Mouse (Mus musculus) embryonic facial prominence, embryonic 11.5 days (tissue): ENCODE measurements around the gene Gm45140. TPM values are rescaled to one million over a fixed set of nuclear protein-coding genes. Genes with fewer than 3 reads are reported as not detected.

Experiments used
- ATAC-seq: fragments of 200-750 bp; cut with Nextera tagmentation; replicated peaks from 2 replicates; pipeline ENCODE4 v1.8.0; 2017; ENCODE audit warnings: low read depth; ENCODE audit not compliant: insufficient number of reproducible peaks, low FRiP score, low TSS enrichment
- DNase-seq: peaks from one replicate; pipeline ENCODE4 v3.0.0-alpha.2; 2015; ENCODE audit warnings: low spot score
- H3K27ac ChIP-seq: fragments of 300-500 bp; sonication (generic); replicated peaks from 2 replicates; pipeline ENCODE4 v1.5.1; 2014; ENCODE audit warnings: mild to moderate bottlenecking, low read depth, low read length, control low read depth
- H3K27me3 ChIP-seq: fragments of 300-500 bp; sonication (generic); 2 replicates; pipeline ENCODE4 v1.6.1; 2014; ENCODE audit warnings: mild to moderate bottlenecking, low read length, moderate library complexity, mixed read lengths; ENCODE audit not compliant: control insufficient read depth, insufficient read depth
- H3K36me3 ChIP-seq: fragments of 300-500 bp; sonication (generic); replicated peaks from 2 replicates; pipeline ENCODE4 v1.6.1; 2014; ENCODE audit warnings: low read depth, mild to moderate bottlenecking, low read length, moderate library complexity, mixed read lengths; ENCODE audit not compliant: control insufficient read depth, insufficient read depth
- H3K4me1 ChIP-seq: fragments of 300-500 bp; sonication (generic); 2 replicates; pipeline ENCODE4 v1.6.1; 2014; ENCODE audit warnings: low read length, mixed read lengths; ENCODE audit not compliant: control insufficient read depth, insufficient read depth
- H3K4me2 ChIP-seq: fragments of 300-500 bp; sonication (generic); 2 replicates; pipeline ENCODE4 v1.6.1; 2014; ENCODE audit warnings: low read depth, mild to moderate bottlenecking, control low read depth, low read length, moderate library complexity
- H3K4me3 ChIP-seq: fragments of 300-500 bp; sonication (generic); 2 replicates; pipeline ENCODE4 v1.5.1; 2014; ENCODE audit warnings: low read depth, low read length, control low read depth
- H3K9ac ChIP-seq: fragments of 300-500 bp; sonication (generic); replicated peaks from 2 replicates; pipeline ENCODE4 v1.6.1; 2014; ENCODE audit warnings: mild to moderate bottlenecking, control low read depth, low read length
- H3K9me3 ChIP-seq: fragments of 300-500 bp; sonication (generic); replicated peaks from 2 replicates; pipeline ENCODE4 v1.6.1; 2016; ENCODE audit warnings: mild to moderate bottlenecking, low read length, inconsistent platforms, mixed read lengths; ENCODE audit not compliant: control insufficient read depth
- WGBS: fragments of 180-500 bp; shearing (Covaris S2); extraction: QIAGEN DNeasy Blood & Tissue Kit; methylation state at CpG from one replicate; pipeline ENCODE4 v1.1.7; 2014; 5-methylcytosine and 5-hydroxymethylcytosine counted together
- polyA plus RNA-seq: library from polyadenylated mRNA; unstranded; fragments of >200 nt; fragmentation: Nextera tagmentation; extraction: Ambion mirVana; gene quantifications from 2 replicates; pipeline ENCODE4 v1.2.1, GENCODE M21; 2014

The Gm45140 gene
- polyA plus RNA-seq, 1 experiment from 2014 or later: 3.2 TPM

DNA sequence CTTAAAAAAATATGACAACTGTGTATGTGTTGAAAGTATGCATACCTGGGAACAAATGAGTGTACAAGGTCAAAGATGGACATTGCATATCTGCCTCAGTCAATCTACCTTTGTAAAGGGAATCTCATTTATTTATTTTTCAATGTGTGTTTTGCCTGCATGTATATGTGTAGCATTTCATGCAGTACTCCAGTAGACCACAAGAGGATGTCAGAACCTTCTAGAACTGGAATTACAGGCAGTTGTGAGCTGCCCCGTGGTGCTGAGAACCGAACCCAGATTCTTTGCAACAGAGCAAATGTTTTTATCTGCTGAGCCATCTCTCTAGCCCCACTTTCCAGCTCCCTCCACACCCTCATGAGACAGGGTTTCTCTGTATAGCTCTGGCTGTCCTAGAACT lies 38.4 kb upstream of the Gm45140 start:
- Histone ChIP-seq H3K4me2 (no peak overlapping the region), H3K9me3 (no peaks in the 10 kb centered on the region), H3K27ac (no peak overlapping the region), H3K4me3 (no peak overlapping the region), H3K9ac (no peak overlapping the region), H3K4me1 (no peaks in the 10 kb centered on the region), H3K27me3 (no peaks in the 10 kb centered on the region), H3K36me3 (no peaks in the 10 kb centered on the region)
- DNase-seq (no peak), ATAC-seq (no peak)
- 88% methylated on average over 2 of the region's 2 CpGs for WGBS

DNA sequence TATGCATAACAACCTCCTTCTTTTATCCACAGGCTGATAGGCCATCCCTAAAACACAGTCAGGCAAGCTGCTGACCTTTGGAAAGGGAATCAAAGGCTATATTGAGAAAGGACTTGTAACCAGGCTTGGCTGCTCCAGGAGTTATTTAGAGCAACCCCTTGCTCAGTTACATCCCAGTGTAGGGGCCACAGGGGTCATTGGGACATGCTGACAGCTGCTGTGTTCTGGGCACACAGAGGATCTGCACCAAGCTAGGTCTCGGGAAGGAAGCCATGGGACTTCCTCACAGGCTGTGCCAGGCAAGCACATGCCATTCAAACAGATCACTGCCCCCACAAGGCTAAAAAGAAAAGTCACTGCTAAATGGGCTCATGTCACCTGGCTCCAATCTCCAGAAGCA lies 37.5 kb upstream of the Gm45140 start:
- H3K27me3 ChIP-seq: no peaks in the 10 kb centered on the region
- H3K4me2 ChIP-seq: no peak overlapping the region
- no peak overlapping the region for H3K9ac ChIP-seq
- H3K4me3 ChIP-seq: no peak overlapping the region
- no peak overlapping the region for H3K27ac ChIP-seq
- no peaks in the 10 kb centered on the region for H3K4me1 ChIP-seq
- H3K9me3 ChIP-seq: no peaks in the 10 kb centered on the region
- no peak for ATAC-seq
- no peak for DNase-seq
- WGBS: 36% methylated on average over 1 of the region's 1 CpGs
- H3K36me3 ChIP-seq: no peaks in the 10 kb centered on the region

DNA sequence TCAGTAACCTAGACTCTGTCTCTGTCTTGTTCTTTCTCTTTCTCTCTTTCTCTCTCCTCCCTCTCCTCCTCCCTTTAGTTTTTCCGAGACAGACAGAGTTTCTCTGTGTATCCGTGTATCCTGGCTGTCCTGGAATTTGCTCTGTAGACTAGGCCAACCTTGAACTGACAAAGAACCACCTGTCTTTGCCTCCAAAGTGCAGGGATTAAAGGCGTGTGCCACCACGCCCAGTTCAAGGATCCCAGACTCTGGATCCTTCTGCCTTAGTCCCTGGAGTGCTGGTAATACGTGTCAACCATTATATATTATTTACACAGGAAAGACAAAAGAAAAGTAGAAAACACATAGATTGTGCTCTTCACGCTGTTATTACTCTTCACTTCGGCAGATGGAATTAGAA lies 35.6 kb upstream of the Gm45140 start:
- no peaks in the 10 kb centered on the region for H3K36me3 ChIP-seq
- H3K9ac ChIP-seq: no peak overlapping the region
- WGBS: 85% methylated on average over 7 of the region's 7 CpGs
- no peaks in the 10 kb centered on the region for H3K9me3 ChIP-seq
- no peaks in the 10 kb centered on the region for H3K27me3 ChIP-seq
- H3K4me1 ChIP-seq: no peaks in the 10 kb centered on the region
- H3K27ac ChIP-seq: no peak overlapping the region
- no peak overlapping the region for H3K4me2 ChIP-seq
- H3K4me3 ChIP-seq: no peak overlapping the region
- no peak for ATAC-seq
- no peak for DNase-seq

DNA sequence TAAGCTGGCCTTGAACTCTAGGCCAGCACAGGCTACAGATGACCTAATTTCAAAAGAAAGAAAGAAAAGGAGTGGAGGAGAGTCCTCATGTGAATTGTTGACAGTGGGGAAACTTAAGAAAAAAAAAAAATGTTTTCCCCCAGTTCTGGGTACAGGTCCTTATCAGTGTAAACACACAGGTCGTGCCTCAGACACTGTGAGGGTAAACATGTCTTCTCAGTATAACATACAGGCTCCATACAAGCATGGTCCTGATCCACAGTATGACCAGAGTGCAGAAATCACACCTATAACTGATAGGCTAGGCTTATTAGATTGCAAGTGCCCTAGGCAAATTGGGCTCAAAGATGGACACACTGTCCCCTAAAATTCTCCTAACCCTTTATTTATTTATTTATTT lies 34.8 kb upstream of the Gm45140 start:
- H3K27ac ChIP-seq: no peak overlapping the region
- no peaks in the 10 kb centered on the region for H3K36me3 ChIP-seq
- no peak overlapping the region for H3K9ac ChIP-seq
- H3K4me3 ChIP-seq: no peak overlapping the region
- DNase-seq: no peak
- no peak overlapping the region for H3K4me2 ChIP-seq
- H3K9me3 ChIP-seq: no peaks in the 10 kb centered on the region
- H3K27me3 ChIP-seq: no peaks in the 10 kb centered on the region
- no peaks in the 10 kb centered on the region for H3K4me1 ChIP-seq
- no peak for ATAC-seq
- 83% methylated on average over 1 of the region's 1 CpGs for WGBS

DNA sequence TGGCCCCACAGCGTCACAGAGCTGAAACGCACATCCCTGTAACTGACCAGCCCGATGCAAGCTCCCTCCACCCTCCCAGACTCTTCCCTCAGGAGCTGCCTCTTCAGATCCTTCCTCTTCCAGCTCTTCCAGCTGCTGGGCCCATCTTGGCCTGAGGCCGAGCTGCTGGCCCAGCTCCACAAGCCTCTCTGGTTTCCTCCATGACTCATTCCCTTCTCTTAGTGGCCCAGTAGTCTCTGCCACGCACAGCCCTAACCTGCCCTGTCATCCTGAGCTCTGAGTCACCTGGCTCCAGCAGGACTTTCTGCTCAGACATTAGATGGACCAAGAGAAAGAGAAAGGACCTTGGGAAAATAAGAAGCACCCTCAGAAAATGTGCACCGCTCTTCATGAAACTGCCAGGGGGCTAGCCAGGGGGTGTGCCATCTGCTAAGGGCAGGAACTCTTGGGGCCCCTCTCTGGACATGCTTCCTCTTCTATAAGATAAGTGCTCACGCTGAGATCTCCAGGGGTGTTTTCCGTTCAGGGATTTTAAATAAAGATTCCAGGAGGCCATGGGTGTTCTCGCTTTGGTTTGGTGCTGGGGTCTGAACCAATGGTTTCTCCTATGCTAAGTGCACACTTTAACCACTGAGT lies 33.4 kb upstream of the Gm45140 start:
- H3K9me3 ChIP-seq: no peaks in the 10 kb centered on the region
- no peaks in the 10 kb centered on the region for H3K27me3 ChIP-seq
- no peak overlapping the region for H3K4me3 ChIP-seq
- no peak overlapping the region for H3K4me2 ChIP-seq
- H3K27ac ChIP-seq: no peak overlapping the region
- H3K36me3 ChIP-seq: no peaks in the 10 kb centered on the region
- no peak for DNase-seq
- no peak for ATAC-seq
- no peak overlapping the region; the same call in 1 of the 2 replicates for H3K9ac ChIP-seq
- WGBS: 77% methylated on average over 9 of the region's 9 CpGs
- H3K4me1 ChIP-seq: no peaks in the 10 kb centered on the region

DNA sequence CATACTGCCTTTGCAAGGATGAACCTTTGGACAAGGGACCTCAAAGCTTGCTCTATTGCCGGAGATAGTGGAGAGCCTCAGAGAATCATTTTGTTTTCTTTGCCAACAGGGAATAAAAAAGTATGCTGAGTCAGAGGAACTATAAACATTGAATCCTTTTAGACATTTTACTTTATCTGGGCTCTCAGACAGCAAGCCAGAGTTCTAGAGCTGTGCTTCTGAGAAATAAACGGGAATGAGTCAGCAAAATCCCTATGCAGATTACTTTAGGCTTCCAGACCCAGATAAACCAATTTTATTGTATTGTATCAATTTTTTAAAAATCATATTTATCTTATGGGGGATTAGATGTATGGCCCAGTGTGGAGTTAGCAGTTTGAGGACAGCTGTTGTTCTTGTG lies 31.7 kb upstream of the Gm45140 start:
- no peak for DNase-seq
- Histone ChIP-seq H3K4me1 (no peaks in the 10 kb centered on the region), H3K9me3 (no peaks in the 10 kb centered on the region), H3K27ac (no peak overlapping the region), H3K4me2 (no peak overlapping the region), H3K27me3 (no peaks in the 10 kb centered on the region), H3K36me3 (no peaks in the 10 kb centered on the region), H3K9ac (no peak overlapping the region), H3K4me3 (no peak overlapping the region)
- WGBS: 75% methylated on average over 2 of the region's 2 CpGs
- ATAC-seq: no peak

DNA sequence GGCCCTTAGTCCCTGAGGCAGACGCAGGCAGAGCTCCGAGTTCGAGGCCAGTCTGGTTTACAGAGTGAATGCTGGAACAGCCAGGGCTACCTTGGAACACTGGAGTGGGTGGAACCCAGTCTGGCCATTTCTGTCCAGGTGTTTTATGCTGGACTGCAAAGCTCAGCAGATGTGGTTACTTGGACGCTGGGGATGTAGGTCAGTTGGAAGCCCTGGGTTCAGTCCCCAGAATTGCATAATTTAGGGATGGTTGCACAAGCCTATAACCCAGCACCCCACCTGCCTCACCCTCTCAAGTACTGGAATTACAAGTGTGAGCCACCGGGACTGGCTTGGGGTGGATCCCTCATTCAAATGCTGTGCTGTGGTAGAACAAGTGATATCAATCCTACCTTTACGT lies 30.6 kb upstream of the Gm45140 start:
- no peaks in the 10 kb centered on the region for H3K9me3 ChIP-seq
- DNase-seq (no peak), ATAC-seq (no peak)
- no peaks in the 10 kb centered on the region for H3K36me3 ChIP-seq
- no peak overlapping the region for H3K27ac ChIP-seq
- no peak overlapping the region for H3K4me3 ChIP-seq
- 82% methylated on average over 6 of the region's 6 CpGs for WGBS
- no peak overlapping the region for H3K4me2 ChIP-seq
- no peak overlapping the region for H3K9ac ChIP-seq
- no peaks in the 10 kb centered on the region for H3K4me1 ChIP-seq
- H3K27me3 ChIP-seq: no peaks in the 10 kb centered on the region

DNA sequence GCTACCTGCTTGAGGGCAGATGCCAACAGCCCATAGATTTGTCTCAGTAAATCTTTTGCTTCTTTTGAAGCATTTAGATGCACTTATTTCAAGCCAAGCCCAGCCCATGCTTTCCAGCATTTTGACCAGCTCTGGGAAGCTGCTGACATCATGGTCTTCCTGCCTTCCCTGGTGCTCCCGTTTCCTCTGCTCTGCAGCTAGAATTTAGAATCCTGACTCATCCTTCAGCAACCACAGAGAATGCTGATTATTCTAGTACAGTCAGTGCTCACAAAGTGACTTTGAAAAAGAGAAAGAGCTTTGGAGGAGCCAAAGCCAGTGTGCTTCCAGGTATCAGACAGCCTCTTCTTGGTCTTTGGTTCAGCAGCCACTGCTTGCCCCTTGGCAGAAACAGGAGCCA lies 21.5 kb upstream of the Gm45140 start:
- ATAC-seq (no peak), DNase-seq (no peak)
- Histone ChIP-seq H3K9ac (no peak overlapping the region), H3K27ac (no peak overlapping the region), H3K4me3 (no peak overlapping the region), H3K4me2 (no peak overlapping the region), H3K9me3 (no peaks in the 10 kb centered on the region), H3K27me3 (no peaks in the 10 kb centered on the region), H3K36me3 (no peaks in the 10 kb centered on the region), H3K4me1 (no peaks in the 10 kb centered on the region)
- WGBS: 69% methylated on average over 1 of the region's 1 CpGs
